Mouse (Mus musculus) liver, embryonic 15.5 days (tissue): ENCODE results near the gene Podn. TPM values are rescaled to one million over a fixed set of nuclear protein-coding genes. Genes with fewer than 3 reads are reported as not detected.

Experiments used
- ATAC-seq: fragments of 200-750 bp; cut with Nextera tagmentation; 2 replicates; pipeline ENCODE4 v1.8.0; 2017; ENCODE audit warnings: moderate number of reproducible peaks, mild to moderate bottlenecking, moderate library complexity; ENCODE audit not compliant: insufficient read depth
- H3K27ac ChIP-seq: fragments of 300-500 bp; sonication (generic); replicated peaks from 2 replicates; pipeline ENCODE4 v1.5.1; 2015; ENCODE audit warnings: mild to moderate bottlenecking, inconsistent platforms
- H3K27me3 ChIP-seq: fragments of 300-500 bp; sonication (generic); 2 replicates; pipeline ENCODE4 v1.6.1; 2015; ENCODE audit warnings: mild to moderate bottlenecking, inconsistent platforms
- H3K36me3 ChIP-seq: fragments of 300-500 bp; sonication (generic); replicated peaks from 2 replicates; pipeline ENCODE4 v1.6.1; 2015; ENCODE audit warnings: moderate library complexity, mild to moderate bottlenecking, inconsistent platforms
- H3K4me1 ChIP-seq: fragments of 300-500 bp; sonication (generic); replicated peaks from 2 replicates; pipeline ENCODE4 v1.6.1; 2015; ENCODE audit warnings: inconsistent platforms
- H3K4me2 ChIP-seq: fragments of 300-500 bp; sonication (generic); 2 replicates; pipeline ENCODE4 v1.6.1; 2015; ENCODE audit warnings: moderate library complexity, mild to moderate bottlenecking, inconsistent platforms
- H3K4me3 ChIP-seq: fragments of 300-500 bp; sonication (generic); replicated peaks from 2 replicates; pipeline ENCODE4 v1.5.1; 2015; ENCODE audit warnings: mild to moderate bottlenecking, inconsistent platforms
- H3K9ac ChIP-seq: fragments of 300-500 bp; sonication (generic); 2 replicates; pipeline ENCODE4 v1.6.1; 2015; ENCODE audit warnings: moderate library complexity, mild to moderate bottlenecking, inconsistent platforms
- H3K9me3 ChIP-seq: fragments of 300-500 bp; sonication (generic); replicated peaks from 2 replicates; pipeline ENCODE4 v1.6.1; 2016; ENCODE audit warnings: inconsistent platforms
- WGBS: fragments of 180-500 bp; shearing (Covaris S2); methylation state at CpG from one replicate; pipeline ENCODE4 v1.1.7; 2015; ENCODE audit warnings: mixed read lengths; ENCODE audit not compliant: insufficient replicate concordance; 5-methylcytosine and 5-hydroxymethylcytosine counted together
- polyA plus RNA-seq: library from polyadenylated mRNA; unstranded; fragments of >200 nt; fragmentation: Nextera tagmentation; extraction: Ambion mirVana; gene quantifications from 2 replicates; pipeline ENCODE4 v1.2.1, GENCODE M21; 2015

Gene Podn
- polyA plus RNA-seq, 1 experiment from 2014 or later, result 0.17 TPM

GRCm38 (mm10) chr4:108045136-108046107 is 50.8 kb downstream of the Podn start:
- no peak overlapping the region for H3K4me2 ChIP-seq
- no peak overlapping the region for H3K9ac ChIP-seq
- H3K9me3 ChIP-seq, result no peaks in the 10 kb centered on the region
- no peaks in the 10 kb centered on the region for H3K4me1 ChIP-seq
- H3K4me3 ChIP-seq, result no peak overlapping the region
- H3K27ac ChIP-seq, result no peak overlapping the region
- WGBS, result 76% methylated on average over 19 of the region's 19 CpGs
- H3K27me3 ChIP-seq, result no peaks in the 10 kb centered on the region
- ATAC-seq, result no peak
- H3K36me3 ChIP-seq, result peaks cover 65% of the 10 kb centered on the region

GRCm38 (mm10) chr4:108037027-108037426 is 59.2 kb downstream of the Podn start:
- Histone ChIP-seq H3K9me3 (no peaks in the 10 kb centered on the region), H3K27ac (no peak overlapping the region), H3K4me2 (no peak overlapping the region), H3K4me3 (no peak overlapping the region), H3K4me1 (0 out of 2 replicates have a peak, but pooled peaks cover 3% of the 10 kb centered on the region), H3K27me3 (peaks cover 28% of the 10 kb centered on the region), H3K9ac (no peak overlapping the region), H3K36me3 (peaks cover 5% of the 10 kb centered on the region; the same call in 1 of the 2 replicates)
- ATAC-seq, result no peak
- 63% methylated on average over 8 of the region's 8 CpGs for WGBS

DNA sequence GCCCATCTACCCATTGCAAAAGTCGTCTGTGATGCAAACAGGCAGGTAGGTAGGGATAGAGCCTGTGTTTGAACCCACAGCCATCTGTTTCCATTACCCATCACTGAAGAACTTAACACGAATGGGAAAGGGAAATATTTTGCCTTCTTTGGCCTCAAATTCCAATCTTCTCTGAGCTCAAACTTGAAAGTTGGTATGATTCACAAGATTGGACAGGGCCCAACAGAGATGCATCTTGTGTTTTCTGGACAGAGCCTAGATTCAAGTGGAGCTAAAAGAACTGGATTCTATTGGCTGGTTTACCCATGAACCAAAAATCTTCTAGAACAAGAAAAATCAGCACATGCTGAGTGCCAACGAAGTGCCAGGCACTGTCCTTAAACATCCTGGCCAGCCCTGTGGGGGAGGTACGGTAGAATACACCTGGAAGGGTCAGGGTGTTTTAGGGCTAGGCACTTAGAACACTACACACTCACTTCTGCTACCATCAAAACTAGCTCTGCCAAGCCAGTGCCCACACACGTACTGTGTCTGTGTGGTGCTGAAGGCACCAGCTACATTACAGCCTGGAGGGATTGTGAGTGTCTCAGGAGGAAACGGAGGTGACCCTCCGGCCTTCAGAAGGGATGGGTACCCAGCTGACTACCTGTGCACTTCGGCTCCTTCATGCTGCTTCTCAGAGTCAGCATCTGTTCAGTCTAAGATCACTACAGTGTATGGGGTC is 63.0 kb downstream of the Podn start:
- Histone ChIP-seq H3K9me3 (no peaks in the 10 kb centered on the region), H3K27ac (no peak overlapping the region), H3K36me3 (no peaks in the 10 kb centered on the region), H3K9ac (no peak overlapping the region), H3K4me2 (no peak overlapping the region), H3K27me3 (peaks cover 65% of the 10 kb centered on the region), H3K4me3 (no peak overlapping the region), H3K4me1 (peaks cover 13% of the 10 kb centered on the region)
- ATAC-seq, result no peak
- 62% methylated on average over 8 of the region's 8 CpGs for WGBS

DNA sequence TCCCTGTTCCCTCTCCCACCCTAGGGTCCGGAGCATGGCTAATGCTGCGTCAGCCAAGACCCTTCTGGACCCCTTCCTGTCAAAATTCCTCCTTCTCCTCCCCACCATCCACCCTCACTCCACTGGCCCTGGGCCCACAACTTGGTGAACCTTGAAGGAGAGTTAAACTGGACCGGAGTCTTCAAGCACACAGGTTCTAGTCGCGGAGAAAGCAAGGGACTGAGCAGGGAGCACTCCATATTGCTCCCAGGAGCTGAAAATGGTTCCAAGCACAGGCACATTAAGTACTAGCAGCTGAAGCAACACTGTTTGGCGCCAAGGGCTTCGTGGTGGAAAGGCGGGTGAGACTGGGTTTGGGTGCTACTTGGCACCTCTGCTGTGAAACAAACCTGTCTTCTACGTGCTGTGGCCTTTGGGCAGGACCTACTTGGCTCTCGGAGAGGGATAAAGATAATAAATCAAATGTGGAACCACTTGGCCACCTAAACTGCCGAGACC is 63.8 kb downstream of the Podn start:
- Histone ChIP-seq H3K9me3 (no peaks in the 10 kb centered on the region), H3K9ac (no peak overlapping the region), H3K27me3 (peaks cover 70% of the 10 kb centered on the region), H3K27ac (no peak overlapping the region), H3K4me2 (peak overlapping the region; percentile 71), H3K4me3 (peak overlapping the region; percentile 46), H3K4me1 (peaks cover 16% of the 10 kb centered on the region), H3K36me3 (no peaks in the 10 kb centered on the region)
- WGBS, result 34% methylated on average over 11 of the region's 11 CpGs
- ATAC-seq, result no peak

DNA sequence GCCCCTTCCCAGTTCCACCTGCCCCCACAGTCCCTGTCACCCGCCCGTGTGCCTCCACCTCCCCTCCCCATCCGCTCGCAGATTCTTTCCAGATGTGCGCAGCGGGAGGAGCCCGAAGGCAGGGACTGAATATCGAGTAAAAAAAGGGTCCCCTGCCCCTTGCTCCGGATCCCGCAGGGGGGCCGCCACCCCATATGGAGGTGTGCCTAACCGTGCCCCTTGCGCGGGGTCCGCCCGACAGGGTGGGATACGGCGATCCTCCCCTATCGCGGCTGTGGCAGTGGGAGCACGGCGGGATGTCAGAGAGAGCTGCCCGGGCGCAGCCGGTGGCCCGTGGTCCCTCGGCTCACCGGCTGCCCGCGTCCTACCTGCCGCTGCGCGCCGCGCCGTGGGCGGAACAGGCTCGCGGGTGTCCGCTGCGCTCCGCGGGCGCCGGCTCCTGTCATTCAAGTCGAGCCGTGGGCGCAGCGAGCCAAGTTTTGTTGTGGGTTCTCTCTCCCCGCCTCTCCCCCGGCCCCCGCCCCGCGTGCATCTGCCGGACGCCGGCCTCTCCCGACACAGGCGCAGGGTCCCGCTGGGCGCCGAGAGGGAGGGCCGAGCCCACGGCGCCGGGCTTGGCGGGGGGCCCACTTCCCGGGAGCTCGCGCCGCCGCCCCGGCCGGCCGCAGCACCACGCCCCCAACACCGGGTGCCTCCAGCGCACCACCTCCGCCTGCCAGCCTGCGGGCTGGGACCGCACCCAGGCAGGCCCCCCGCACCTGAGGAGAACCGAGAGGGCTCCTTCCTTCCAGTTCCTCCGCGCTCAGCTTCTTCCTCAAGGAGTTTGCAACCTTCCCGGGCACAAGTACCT is 64.5 kb downstream of the Podn start:
- H3K9ac ChIP-seq, result no peak overlapping the region
- H3K4me1 ChIP-seq, result peaks cover 23% of the 10 kb centered on the region
- peak overlapping the region; percentile 71 for H3K4me2 ChIP-seq
- H3K9me3 ChIP-seq, result no peaks in the 10 kb centered on the region
- H3K27ac ChIP-seq, result no peak overlapping the region
- no peak for ATAC-seq
- peaks cover 70% of the 10 kb centered on the region for H3K27me3 ChIP-seq
- H3K36me3 ChIP-seq, result no peaks in the 10 kb centered on the region
- peak overlapping the region; percentile 46 for H3K4me3 ChIP-seq
- under 1% methylated on average over 83 of the region's 86 CpGs for WGBS

GRCm38 (mm10) chr4:108030888-108031501 is 65.2 kb downstream of the Podn start:
- peak overlapping the region; percentile 46 for H3K4me3 ChIP-seq
- peaks cover 30% of the 10 kb centered on the region for H3K4me1 ChIP-seq
- no peaks in the 10 kb centered on the region for H3K36me3 ChIP-seq
- no peak for ATAC-seq
- no peak overlapping the region for H3K27ac ChIP-seq
- WGBS, result 5% methylated on average over 22 of the region's 22 CpGs
- H3K27me3 ChIP-seq, result peaks cover 70% of the 10 kb centered on the region
- H3K9ac ChIP-seq, result no peak overlapping the region
- H3K4me2 ChIP-seq, result peak overlapping the region; percentile 71
- no peaks in the 10 kb centered on the region for H3K9me3 ChIP-seq

GRCm38 (mm10) chr4:108026193-108026592 is 70.1 kb downstream of the Podn start:
- no peaks in the 10 kb centered on the region for H3K9me3 ChIP-seq
- peak; percentile 74 for ATAC-seq
- H3K27me3 ChIP-seq, result peaks cover 34% of the 10 kb centered on the region
- H3K4me3 ChIP-seq, result no peak overlapping the region
- no peak overlapping the region for H3K9ac ChIP-seq
- H3K27ac ChIP-seq, result no peak overlapping the region
- no peaks in the 10 kb centered on the region for H3K36me3 ChIP-seq
- WGBS, result 13% methylated on average over 3 of the region's 3 CpGs
- H3K4me1 ChIP-seq, result peaks cover 50% of the 10 kb centered on the region
- H3K4me2 ChIP-seq, result peak overlapping the region; percentile 61

- H3K36me3 ChIP-seq, result no peaks in the 10 kb centered on the region
- peaks cover 25% of the 10 kb centered on the region for H3K27me3 ChIP-seq
- WGBS, result 6% methylated on average over 10 of the region's 10 CpGs
- no peak overlapping the region for H3K9ac ChIP-seq
- H3K4me1 ChIP-seq, result peaks cover 44% of the 10 kb centered on the region
- peak overlapping the region; percentile 18 for H3K4me3 ChIP-seq
- H3K27ac ChIP-seq, result 0 out of 2 replicates have a peak overlapping the region, but pooled peaks have one; percentile 29
- H3K4me2 ChIP-seq, result peak overlapping the region; percentile 61
- ATAC-seq, result peak; percentile 47
- H3K9me3 ChIP-seq, result no peaks in the 10 kb centered on the region
Measured at GRCm38 (mm10) chr4:108025269-108025668, 71.0 kb downstream of the Podn start.

DNA sequence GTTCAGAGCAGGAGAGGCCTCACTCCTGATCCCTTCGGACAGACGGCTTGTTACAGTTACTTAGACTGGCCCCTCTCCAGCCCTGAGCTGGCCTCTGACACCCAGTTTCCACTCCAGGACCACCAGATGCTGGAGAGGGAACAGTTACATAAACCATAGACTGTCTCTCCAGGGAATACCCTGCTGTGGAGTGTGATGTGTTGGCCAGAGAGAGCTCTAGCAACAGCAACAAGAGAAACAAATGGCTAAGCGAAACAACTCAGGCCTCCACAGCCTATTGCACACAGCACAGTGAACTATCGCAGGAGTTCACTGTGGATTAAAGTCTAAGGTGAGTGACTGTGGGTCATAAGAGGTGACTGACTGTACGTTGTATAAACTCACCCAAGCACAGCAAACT is 71.6 kb downstream of the Podn start:
- Histone ChIP-seq H3K27ac (no peak overlapping the region), H3K9ac (no peak overlapping the region), H3K4me2 (0 out of 2 replicates have a peak overlapping the region, but pooled peaks have one; percentile 61), H3K4me3 (no peak overlapping the region), H3K4me1 (peaks cover 44% of the 10 kb centered on the region), H3K36me3 (no peaks in the 10 kb centered on the region), H3K9me3 (no peaks in the 10 kb centered on the region), H3K27me3 (peaks cover 18% of the 10 kb centered on the region)
- 65% methylated on average over 5 of the region's 5 CpGs for WGBS
- no peak for ATAC-seq

GRCm38 (mm10) chr4:108023186-108023585 is 73.1 kb downstream of the Podn start:
- Histone ChIP-seq H3K36me3 (no peaks in the 10 kb centered on the region), H3K9ac (no peak overlapping the region), H3K4me2 (no peak overlapping the region), H3K27me3 (peaks cover 5% of the 10 kb centered on the region; the same call in 1 of the 2 replicates), H3K4me3 (no peak overlapping the region), H3K27ac (no peak overlapping the region), H3K9me3 (no peaks in the 10 kb centered on the region), H3K4me1 (peaks cover 44% of the 10 kb centered on the region)
- WGBS, result 60% methylated on average over 4 of the region's 4 CpGs
- no peak for ATAC-seq
